Mouse (Mus musculus) CD4-positive, CD25-positive, alpha-beta regulatory T cell, adult 2 months (primary cell): ENCODE results near the gene Zbtb37.
"Not testable (repeated sequence)": the region's sequence is repeated elsewhere in the genome, so short reads cannot be mapped to it uniquely, and the experiment has no call there.

Experiments
- DNase-seq: peaks from one replicate; pipeline ENCODE4 v3.0.0-alpha.2; 2012; ENCODE audit warnings: low read depth, low spot score

Gene Zbtb37

DNA sequence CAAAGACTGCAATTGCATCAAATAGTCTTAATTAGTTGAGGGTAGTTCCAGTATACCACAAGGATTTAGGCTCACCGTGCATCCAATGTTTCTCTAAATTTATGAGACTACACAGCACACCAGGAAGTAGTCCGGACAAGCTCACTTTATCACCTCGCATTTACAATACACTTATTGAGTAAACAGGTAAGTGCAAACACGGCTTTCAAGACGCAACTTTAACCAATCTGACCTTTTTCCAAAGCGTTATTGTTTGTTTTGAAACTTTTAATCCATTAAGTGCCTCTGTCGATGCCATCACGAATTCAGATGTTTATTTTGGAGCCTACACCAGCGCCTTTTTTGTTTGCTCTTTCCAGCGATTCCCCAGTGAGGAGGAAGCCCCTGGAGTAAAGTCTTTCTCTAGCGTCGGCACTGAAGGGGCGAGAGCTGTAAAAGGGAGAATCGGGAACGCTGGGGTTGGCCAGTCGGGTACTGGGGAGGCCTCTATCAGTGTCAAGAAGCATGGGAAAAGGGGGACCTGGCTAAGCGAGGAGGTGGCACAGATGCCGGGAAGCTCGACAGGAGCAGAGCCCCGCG lies 704 bp downstream of the Zbtb37 start:
- peak; percentile 35 for DNase-seq

DNA sequence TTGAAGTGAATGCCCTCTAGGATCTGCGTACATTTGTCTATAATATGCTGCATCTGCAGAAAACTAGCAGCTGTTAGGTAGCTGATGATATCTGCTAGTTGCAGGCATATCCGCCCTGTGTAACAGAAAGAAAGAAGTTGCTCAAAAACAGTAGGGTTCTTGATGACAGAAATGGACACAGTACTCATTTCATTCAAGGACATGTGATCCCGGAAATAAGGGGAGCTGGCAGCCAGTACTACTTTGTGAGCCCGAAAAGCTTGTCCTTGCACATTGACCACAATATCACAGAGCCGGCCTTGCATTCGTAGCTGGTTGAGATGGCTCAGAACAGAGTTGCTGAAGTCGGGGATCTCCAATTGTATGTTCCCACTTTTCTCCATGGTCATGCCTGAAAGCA lies 2.3 kb downstream of the Zbtb37 start:
- DNase-seq, result no peak

DNA sequence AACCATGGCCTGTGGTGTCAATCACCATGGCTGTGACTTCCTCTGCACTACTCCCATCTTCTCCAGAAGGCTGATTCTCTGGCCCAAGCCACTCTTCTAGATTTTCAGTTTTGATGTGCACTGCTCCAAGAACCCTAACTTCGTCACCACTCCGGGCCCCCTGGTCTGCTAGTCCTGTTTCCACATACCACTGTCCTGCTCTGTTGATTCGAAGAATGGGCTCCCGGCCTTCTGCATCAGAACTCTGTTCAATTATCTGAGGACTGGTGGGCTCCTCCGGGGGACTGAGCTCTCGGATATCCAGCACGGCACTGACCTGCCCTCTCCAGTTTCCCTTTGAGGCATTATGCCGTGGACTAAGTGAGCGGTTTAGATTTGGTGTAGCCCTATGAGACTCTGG lies 2.8 kb downstream of the Zbtb37 start:
- DNase-seq, result no peak

DNA sequence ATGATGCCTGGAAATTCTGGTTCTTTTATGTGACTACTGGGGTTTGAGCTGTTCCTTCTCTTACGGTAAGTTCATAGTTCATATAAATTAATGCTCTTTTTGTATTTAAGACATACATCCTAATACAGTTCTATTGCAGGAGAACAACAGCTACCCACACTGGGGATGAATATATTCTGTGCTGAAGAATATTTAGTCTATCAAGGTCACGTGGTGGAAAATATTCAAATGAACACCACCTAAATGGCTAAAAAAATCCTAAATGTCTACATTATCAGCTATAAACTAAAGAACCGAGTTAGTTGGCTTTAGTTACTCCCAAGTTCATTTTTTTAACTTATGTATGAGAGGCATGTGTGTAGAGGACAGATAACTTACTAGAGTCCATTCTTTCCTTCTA lies 4.6 kb downstream of the Zbtb37 start:
- DNase-seq, result no peak

DNA sequence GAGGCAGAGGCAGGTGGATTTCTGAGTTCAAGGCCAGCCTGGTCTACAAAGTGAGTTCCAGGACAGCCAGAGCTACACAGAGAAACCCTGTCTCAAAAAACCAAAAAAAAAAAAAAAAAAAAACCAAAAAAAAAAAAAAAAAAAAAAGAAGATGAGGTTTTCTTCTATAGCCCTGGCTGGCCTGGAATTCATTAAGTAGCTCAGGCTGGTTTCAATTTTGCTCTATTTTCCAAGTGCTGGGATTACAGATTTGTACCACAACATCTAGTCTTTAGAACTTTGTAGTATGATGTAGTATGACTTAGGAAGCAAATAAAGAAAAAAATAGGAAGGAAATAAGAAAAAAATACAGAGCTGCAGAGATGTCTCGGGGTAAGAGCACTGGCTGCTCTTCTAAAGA lies 6.2 kb downstream of the Zbtb37 start:
- DNase-seq, result not testable (repeated sequence)

DNA sequence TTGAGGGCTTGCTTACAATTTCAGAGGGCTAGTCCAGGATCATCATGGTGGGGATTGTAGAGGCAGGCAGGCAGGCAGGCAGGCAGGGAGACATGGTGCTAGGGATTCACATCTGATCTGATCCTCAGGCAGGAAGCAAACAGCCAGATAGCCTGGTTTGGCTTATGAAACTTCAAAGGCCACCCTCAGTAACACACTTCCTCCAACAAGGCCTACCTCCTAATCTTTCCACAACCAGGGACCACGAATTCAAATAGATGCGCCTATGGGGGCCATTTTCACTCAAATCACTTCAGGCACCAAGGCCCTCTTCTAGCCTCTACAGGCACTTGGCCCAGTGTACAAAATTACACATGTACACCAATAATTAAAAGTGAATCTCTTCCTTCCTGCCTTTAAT lies 7.5 kb downstream of the Zbtb37 start:
- DNase-seq, result no peak

DNA sequence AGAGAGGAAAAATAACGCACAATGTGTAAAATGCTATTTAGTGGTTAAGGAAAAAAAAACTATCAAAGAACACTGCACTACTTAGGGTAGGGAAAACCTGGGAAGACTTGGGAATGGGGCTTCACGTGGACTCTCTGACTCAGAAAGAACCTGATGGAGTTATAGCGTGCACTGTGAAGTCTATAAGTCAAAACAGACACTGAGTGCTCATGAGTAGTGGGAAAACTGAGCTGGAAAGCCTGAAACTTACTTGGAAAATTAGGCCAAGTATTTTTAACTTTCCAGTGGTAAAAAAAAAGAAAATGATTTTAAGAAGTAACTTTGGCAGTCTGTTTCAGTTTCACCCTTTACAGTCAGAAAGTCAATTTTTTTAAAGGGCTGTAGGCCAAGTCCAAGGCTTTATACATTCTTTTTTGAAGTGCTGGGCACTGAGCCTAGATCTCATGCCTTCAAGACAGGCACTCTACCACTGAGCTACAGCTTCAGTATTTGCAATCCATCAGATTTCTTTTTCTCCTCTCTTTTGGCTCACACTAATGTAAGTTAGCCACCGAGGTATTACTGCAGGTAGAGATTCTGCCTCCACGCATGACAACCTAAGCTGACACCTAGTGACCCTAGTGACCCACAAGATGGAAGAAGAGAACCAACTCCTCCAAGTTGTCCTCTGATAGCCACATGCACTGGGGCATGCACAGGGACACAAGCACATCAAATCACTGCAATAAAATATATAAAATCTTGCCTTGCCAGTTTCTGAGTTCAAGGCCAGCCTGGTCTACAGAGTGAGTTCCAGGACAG lies 9.0 kb downstream of the Zbtb37 start:
- DNase-seq, result no peak

DNA sequence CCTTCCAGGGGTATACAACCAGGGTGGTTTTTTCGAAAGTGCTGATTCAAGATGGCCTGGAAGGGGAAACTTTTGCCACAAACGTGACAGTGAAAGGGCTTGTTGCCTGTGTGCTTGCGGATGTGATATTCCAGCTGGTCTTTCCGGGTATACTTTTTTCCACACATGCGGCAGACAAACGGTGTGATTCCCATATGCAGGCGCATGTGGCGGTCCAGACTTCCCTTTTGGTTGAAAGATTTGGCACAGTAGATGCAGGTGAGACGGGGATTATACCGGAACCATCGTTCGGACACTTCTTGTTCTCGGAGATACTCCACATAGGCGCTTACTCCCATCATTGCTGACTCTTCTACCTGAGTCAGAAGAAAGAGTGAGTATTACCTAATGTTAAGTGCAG lies 14.6 kb downstream of the Zbtb37 start:
- DNase-seq, result no peak

DNA sequence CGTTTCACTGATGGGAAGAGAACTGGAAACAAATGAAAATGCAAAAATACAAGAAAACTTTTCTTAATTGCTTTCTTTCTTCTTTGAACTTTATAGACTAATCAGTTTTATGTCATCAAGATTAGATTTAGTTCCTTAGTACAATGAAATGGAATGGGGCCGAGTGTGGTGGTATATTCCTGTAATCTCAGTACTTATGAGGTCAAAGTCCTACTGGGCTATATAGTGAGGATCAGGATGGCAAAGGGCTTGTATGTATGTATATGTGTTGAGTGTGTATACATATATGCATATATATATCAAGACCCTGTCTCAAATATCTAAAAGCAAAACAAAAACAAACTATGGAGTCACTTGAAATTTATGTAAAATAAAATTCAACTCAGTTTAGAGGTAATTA lies 18.3 kb downstream of the Zbtb37 start:
- no peak for DNase-seq

DNA sequence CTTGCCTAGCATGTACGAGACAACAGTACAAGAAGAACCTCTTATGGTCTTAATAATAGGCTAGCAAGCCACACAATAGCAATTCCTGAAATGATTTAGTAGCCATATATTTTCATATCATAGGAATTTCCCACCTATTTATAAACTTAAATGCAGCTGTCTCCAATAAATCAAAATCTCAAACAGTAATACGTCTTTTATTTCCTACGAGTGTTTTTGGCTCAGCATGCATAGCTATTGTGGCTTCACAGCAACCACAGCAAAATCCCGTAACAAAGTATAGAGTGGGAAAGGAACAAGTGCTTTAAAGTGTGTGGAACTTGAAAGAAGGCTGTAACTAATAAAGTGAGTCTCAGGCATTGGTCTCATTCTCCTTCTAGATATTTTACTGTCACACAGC lies 24.2 kb downstream of the Zbtb37 start:
- no peak for DNase-seq

DNA sequence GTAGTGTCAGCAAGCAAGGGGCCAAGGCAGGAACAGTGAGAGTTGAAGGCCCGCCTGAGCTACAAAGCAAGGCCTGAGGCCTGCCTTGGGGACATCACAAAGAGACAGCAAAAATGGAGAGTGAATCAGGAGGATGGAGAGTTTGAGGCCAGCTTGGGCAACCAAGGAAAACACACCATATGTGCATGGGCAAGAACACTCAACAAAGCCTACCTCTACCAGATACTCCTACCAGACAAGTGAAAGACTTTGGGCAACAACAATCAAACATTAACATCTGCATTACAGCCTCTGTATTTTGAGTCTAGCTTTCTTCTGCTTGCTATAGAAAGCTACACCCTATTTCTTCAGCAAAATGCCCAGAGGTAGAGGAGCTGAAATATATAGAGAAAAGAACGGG lies 26.6 kb downstream of the Zbtb37 start:
- DNase-seq, result no peak

DNA sequence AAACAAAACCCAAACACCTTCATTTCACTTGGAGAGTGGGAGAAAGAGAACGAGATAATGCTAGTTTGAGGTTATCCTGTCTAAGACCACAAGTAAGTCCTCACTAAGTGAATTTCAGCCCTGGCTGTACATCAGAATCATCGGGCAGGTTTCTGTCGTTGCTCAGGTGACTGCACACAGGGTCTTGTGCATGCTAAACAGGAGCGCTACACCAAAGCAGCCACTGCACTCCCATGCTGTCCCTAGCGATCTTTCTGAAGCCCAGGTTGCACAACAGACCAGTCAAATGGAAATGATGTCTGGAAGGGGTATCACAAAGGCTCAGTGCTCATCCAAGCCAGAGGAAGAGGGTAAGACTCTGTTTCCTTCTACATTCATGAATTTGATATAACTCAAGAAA lies 28.2 kb downstream of the Zbtb37 start:
- DNase-seq, result no peak

DNA sequence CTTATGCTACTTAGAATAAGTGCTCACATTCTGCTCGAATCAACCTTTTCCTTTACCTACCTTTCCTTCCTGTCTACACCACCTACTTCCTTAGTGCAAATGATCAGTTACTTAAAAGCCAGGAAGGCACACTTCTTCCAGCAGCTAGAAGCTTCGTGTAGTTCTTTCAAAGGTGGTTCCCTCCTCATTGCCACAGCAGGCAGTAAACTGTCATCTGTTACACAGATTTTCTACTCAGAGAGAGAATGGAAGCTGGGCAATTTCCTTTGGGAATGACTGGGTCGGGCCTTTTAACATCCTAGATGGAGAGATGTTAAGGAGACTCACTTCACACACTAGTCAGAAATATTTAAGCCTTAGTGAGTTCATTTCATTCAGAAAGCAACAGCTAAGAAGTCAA lies 29.1 kb downstream of the Zbtb37 start:
- DNase-seq, result no peak

DNA sequence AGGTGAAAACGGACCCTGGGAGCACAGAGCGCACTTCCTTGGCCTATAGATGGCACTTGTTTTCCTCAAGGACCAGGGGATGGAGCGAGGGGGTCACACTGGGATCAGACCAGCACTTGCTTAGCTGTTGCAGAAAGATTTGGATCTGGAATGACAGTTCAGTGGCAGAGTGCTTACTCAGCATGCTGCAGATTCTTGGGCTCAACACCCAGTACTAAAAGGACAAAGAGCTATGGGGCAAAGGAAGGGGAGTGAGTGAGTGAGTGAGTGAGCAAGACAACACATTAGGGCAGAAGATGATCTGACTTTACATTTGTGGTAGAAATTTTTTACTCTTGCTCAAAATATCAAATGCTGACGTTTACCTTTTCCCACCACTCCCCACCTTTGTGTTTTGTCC lies 29.7 kb downstream of the Zbtb37 start:
- no peak for DNase-seq

DNA sequence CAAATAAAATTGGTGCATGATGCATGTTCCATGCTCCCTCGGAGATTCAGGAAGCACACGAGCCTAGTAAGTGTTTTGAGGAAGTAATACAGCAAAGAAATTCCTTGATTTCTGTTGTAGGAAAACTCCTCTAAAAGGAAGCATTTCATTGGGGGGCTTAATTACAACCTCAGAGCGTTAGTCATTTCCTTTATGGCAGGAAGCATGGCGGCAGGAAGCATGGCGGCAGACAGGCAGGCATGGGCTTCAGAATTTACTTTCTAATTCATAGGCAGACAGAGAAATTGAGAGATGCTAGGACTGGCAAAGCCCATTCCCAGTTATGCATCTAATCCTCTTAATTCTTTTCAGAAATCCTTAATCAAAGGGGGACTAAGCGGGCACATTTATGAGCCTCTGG lies 40.8 kb downstream of the Zbtb37 start:
- DNase-seq, result no peak

DNA sequence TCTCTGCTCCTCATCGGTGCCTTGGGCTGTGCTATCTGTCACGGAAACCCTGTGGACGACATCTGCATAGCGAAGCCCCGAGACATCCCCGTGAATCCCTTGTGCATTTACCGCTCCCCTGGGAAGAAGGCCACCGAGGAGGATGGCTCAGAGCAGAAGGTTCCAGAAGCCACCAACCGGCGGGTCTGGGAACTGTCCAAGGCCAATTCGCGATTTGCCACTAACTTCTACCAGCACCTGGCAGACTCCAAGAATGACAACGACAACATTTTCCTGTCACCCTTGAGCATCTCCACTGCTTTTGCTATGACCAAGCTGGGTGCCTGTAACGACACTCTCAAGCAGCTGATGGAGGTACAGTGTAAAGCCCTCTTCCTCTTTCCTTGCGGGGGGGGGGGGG lies 45.3 kb downstream of the Zbtb37 start:
- no peak for DNase-seq

DNA sequence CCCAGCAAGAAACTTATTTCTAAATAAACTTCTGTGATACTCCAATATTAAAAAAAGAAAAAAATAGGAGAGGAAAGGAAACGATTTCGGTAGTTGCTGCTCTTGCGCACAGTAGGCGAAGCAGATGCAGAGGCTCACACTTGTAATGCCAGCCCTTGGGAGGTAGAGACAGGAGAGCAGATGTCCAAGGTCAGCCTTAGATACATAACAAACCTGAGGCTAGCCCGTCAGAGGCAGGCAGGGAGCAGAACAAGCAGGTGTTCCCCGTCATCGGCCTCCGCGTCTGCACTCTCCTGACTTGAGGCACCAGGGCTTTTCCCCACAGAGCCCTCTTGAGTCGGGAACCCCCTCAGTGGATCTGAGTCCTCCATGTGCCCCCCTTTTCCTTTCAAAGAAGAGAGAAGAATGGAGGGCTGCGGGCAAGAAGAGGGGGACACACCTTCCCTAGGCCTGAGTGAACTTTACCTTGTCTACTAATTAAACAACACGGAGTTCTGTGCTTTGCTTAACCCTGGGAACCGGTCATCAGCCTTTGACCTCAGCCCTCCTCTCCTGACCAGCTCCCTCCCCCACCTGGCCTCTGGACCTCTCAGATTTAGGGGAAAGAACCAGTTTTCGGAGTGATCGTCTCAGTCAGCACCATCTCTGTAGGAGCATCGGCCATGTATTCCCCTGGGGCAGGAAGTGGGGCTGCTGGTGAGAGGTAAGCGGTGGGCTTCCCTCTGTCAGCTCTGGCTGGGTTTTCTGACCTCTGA lies 47.6 kb downstream of the Zbtb37 start:
- no peak for DNase-seq

DNA sequence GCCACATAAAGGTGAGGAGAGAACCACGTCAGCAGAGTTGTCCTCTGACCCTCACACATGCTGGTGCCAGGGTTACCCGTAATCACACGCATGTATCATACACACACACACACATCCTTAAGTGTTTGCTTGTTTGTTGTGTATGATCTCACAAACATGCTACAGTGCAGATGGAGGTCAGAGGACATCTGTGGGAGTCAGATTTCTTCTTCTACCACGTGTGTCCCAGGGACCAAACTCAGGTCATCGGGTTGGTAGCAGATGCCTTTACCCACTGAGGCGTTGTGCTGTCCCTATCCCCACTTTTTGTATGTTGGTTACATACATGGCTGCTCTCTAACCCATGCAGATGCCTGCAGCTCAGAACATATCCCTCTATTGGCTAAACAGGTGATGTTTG lies 49.2 kb downstream of the Zbtb37 start:
- no peak for DNase-seq

DNA sequence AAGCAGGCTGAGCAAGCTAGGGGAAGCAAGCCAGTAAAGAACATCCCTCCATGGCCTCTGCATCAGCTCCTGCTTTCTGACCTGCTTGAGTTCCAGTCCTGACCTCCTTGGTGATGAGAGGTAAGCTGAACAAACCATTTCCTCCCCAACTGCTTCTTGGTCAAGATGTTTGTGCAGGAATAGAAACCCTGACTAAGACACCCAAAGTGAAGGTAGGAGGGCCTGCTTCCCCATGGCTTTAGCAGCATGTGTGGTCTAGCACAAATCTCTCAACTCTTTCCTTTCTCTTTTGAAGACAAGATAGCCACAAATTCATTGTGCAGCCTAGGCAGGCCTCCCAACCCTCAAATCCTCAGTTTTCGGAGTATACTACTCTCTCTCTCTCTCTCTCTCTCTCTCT lies 49.9 kb downstream of the Zbtb37 start:
- peak; percentile 5 for DNase-seq

DNA sequence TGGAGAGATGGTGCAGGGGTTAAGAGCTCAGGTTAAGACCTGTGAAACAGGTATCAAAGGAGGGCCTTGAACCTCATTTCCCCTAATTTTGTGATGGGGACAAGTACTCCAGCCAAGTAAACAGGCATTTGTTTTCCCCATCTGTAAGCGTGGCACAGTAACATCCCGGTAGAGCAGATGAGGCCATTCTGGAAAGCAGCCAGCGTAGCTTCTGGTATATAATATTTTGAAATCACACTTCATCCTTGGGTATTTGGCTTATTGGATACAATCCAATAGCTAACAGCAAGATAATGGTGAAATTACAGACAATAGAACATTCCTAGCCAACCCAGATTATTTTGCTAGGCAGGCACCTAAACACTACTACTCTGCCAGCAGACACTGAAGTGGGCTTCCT lies 51.8 kb downstream of the Zbtb37 start:
- DNase-seq, result no peak

DNA sequence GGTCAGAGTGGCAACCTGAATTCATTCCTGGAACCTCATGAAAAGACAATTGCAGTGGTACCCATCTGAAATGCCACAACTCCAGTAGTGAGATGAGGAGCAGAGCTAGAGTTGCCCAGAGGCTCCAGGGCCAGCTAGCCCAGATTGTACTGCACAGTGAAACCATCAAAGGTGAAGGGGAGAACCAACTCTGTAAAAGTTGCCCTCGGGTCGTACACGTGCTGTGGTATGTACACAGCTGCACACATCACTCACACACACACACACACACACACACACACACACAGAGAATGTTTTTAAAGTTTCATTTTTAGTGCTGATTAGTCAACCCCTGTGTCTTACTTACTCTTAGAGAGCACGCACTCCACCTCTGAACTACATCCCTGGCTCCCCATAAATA lies 53.3 kb downstream of the Zbtb37 start:
- DNase-seq, result no peak

DNA sequence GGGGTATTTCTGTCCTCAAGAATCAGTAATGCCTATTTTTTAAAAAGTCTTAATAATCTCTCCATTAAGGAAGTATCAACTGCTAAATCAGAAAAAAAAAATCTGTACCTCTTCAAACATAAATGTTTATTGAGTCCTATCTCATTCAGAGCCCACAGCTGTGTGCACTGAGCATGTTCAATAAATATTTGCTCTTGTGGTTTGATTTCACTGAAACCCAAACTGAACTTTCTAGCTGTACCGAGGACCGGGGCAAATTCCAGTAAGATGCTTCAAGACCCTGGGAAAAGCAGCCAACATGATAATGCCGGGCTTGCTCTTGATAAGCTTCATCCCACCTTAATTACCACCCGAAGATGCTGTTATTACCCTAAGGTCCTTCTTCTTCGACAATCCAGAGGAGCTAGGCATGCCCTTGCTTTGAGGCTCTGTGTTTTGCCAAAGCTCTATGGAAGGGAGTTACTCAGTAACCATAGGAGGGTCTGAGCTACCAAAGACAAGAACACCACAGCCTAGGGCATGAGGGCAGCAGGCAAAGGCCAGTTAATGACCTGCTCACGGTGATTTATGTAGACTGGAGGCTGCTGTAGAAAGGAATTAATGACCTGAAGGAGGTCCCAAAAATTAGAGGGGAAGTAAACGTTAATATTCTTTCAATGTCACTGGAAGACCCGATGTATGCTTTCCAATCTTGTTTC lies 54.0 kb downstream of the Zbtb37 start:
- no peak for DNase-seq
